Mouse (Mus musculus): ENCODE results near the gene Gnmt.

GRCm38 (mm10) chr17:46678416-46678815 is 50.6 kb downstream of the Gnmt start, which contains the start of gene Mea1:
- TF ChIP-seq SIN3A (IDR thresholded peaks at IDR 0.05; ENCODE audit: low read length) (no peak), SMC3 (IDR thresholded peaks at IDR 0.05; ENCODE audit: low read depth, low read length) (no peak), USF1 (IDR thresholded peaks at IDR 0.05; ENCODE audit: low read depth, low read length) (no peak), ZNF384 (IDR thresholded peaks at IDR 0.05; ENCODE audit: low read depth, low read length) (no peak), EP300 (IDR thresholded peaks at IDR 0.05; ENCODE audit: low read length) (no peak), CTCF (conservative IDR thresholded peaks at IDR 0.05 in 1 of 2, IDR thresholded peaks at IDR 0.05 in 1 of 2; ENCODE audit: low read depth in 2 of 2, low read length in 2 of 2) (no peak), ZKSCAN1 (IDR thresholded peaks at IDR 0.05; ENCODE audit: borderline replicate concordance, low read depth, low read length) (no peak), BHLHE40 (IDR thresholded peaks at IDR 0.05; ENCODE audit: low read depth, low read length) (no peak), TCF12 (IDR thresholded peaks at IDR 0.05; ENCODE audit: low read depth, low read length) (no peak), POLR2A (IDR thresholded peaks at IDR 0.05; ENCODE audit: low read depth, low read length) (no peak), MAX (IDR thresholded peaks at IDR 0.05; ENCODE audit: low read length) (no peak)

Measured in CH12.LX (cell line).